Mouse (Mus musculus) bone marrow macrophage, adult 2 months (primary cell): ENCODE results near the gene Nme8. TPM values are rescaled to one million over a fixed set of nuclear protein-coding genes. Genes with fewer than 3 reads are reported as not detected.

Experiments
- H3K27ac ChIP-seq: 2 replicates; pipeline ENCODE4 v1.5.1; 2012; ENCODE audit warnings: low read depth, low read length; ENCODE audit not compliant: insufficient read depth
- H3K4me1 ChIP-seq: 2 replicates; pipeline ENCODE4 v1.6.1; 2012; ENCODE audit warnings: low read length; ENCODE audit not compliant: control insufficient read depth, insufficient read depth
- H3K4me3 ChIP-seq: 2 replicates; pipeline ENCODE4 v1.5.1; 2012; ENCODE audit warnings: mild to moderate bottlenecking, low read length, moderate library complexity; ENCODE audit not compliant: insufficient read depth
- CTCF ChIP-seq: IDR thresholded peaks from 2 replicates; pipeline ENCODE4 v1.5.1; 2012; ENCODE audit warnings: low read depth, mild to moderate bottlenecking, low read length, moderate library complexity
- POLR2A ChIP-seq: IDR thresholded peaks from 2 replicates; pipeline ENCODE4 v1.6.1; 2012; ENCODE audit warnings: mild to moderate bottlenecking, low read depth, low read length, borderline replicate concordance
- polyA plus RNA-seq: library from polyadenylated mRNA; stranded (reverse); fragments of >200 nt; gene quantifications from 2 replicates; pipeline ENCODE4 v1.2.4, GENCODE M21; 2012; ENCODE audit not compliant: missing spikeins, insufficient read depth, insufficient read length

Gene Nme8
- polyA plus RNA-seq, 1 experiment: not detected

- Histone ChIP-seq H3K4me1 (no peaks in the 10 kb centered on the region), H3K27ac (no peak overlapping the region)
- TF ChIP-seq POLR2A (no peak), CTCF (no peak)
Measured at GRCm38 (mm10) chr13:19649824-19650223, 47.8 kb downstream of the Nme8 start.

GRCm38 (mm10) chr13:19644225-19644624, 53.4 kb downstream of the Nme8 start:
- Histone ChIP-seq H3K4me3 (no peak overlapping the region), H3K27ac (no peak overlapping the region), H3K4me1 (no peaks in the 10 kb centered on the region)
- TF ChIP-seq CTCF: no peak
- no peak for TF ChIP-seq POLR2A

More at GRCm38 (mm10) chr13:19649824-19650223, 47.8 kb downstream of the Nme8 start:
- no peak overlapping the region for H3K4me3 ChIP-seq

- no peak overlapping the region for H3K27ac ChIP-seq
- no peak overlapping the region for H3K4me3 ChIP-seq
- no peaks in the 10 kb centered on the region for H3K4me1 ChIP-seq
- TF ChIP-seq CTCF (no peak), POLR2A (no peak)
Measured at GRCm38 (mm10) chr13:19643519-19643918, 54.1 kb downstream of the Nme8 start.

GRCm38 (mm10) chr13:19640203-19640851, 57.3 kb downstream of the Nme8 start:
- no peaks in the 10 kb centered on the region for H3K4me1 ChIP-seq
- TF ChIP-seq POLR2A (no peak), CTCF (no peak)
- no peak overlapping the region for H3K27ac ChIP-seq
- no peak overlapping the region for H3K4me3 ChIP-seq

- H3K27ac ChIP-seq: no peak overlapping the region
- H3K4me1 ChIP-seq: no peaks in the 10 kb centered on the region
- no peak for TF ChIP-seq POLR2A
- H3K4me3 ChIP-seq: no peak overlapping the region
Measured at GRCm38 (mm10) chr13:19636131-19636530, 61.5 kb downstream of the Nme8 start.

- H3K4me1 ChIP-seq: no peaks in the 10 kb centered on the region
- H3K4me3 ChIP-seq: no peak overlapping the region
- TF ChIP-seq POLR2A (no peak), CTCF (no peak)
- no peak overlapping the region for H3K27ac ChIP-seq
Measured at GRCm38 (mm10) chr13:19630768-19631709, 66.6 kb downstream of the Nme8 start.

GRCm38 (mm10) chr13:19626473-19626872, 71.1 kb downstream of the Nme8 start:
- H3K4me1 ChIP-seq: no peaks in the 10 kb centered on the region
- no peak overlapping the region for H3K4me3 ChIP-seq
- TF ChIP-seq POLR2A (no peak), CTCF (no peak)
- no peak overlapping the region for H3K27ac ChIP-seq

GRCm38 (mm10) chr13:19624632-19625320, 72.8 kb downstream of the Nme8 start:
- no peak for TF ChIP-seq POLR2A
- TF ChIP-seq CTCF: no peak
- Histone ChIP-seq H3K27ac (no peak overlapping the region), H3K4me1 (no peaks in the 10 kb centered on the region), H3K4me3 (no peak overlapping the region)

GRCm38 (mm10) chr13:19623228-19623905, 74.2 kb downstream of the Nme8 start:
- H3K27ac ChIP-seq: no peak overlapping the region
- peak overlapping the region; percentile 56 for H3K4me3 ChIP-seq

GRCm38 (mm10) chr13:19622573-19623227, 74.9 kb downstream of the Nme8 start, which contains the start of gene Sfrp4:
Gene Sfrp4 (plus strand): TSS chr13:19623104.
- no peak within 1 kb of the TSS for H3K27ac ChIP-seq
- peak within 1 kb of the TSS; percentile 56 for H3K4me3 ChIP-seq
- TF ChIP-seq CTCF (no peak), POLR2A (no peak)
- no peaks in the 10 kb centered on the region for H3K4me1 ChIP-seq

More at GRCm38 (mm10) chr13:19623228-19623905, 74.2 kb downstream of the Nme8 start:
- TF ChIP-seq CTCF (no peak), POLR2A (no peak)
- no peaks in the 10 kb centered on the region for H3K4me1 ChIP-seq
